In the genomic region with DNA sequence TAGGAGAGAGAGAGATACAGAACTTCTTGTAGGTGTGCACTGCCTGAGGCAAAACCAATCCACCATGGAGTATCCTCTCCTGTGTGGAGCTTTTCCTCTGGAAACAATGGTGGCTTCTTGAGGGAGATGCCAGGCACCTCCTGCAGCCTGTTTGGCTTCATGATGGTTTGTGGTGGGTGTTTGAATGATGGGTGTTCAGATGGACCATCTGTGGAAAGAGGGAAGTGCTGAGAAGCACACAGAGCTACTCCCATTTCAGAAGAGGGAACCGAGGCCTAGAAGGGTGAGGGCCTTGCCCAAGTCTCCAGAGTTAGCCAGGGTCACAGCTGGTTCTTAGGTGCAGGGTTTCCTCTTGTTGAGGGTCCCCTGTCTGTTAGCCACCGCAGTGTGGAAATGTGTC, we compare ENCODE assay signal across 20 mouse cellular contexts. TPM values are rescaled to one million over a fixed set of nuclear protein-coding genes. Genes with fewer than 3 reads are reported as not detected.
A peak's percentile ranks its signal among the peaks of the same experiment; 100 is the strongest.
DNase-seq lines count a peak whose midpoint lies in the region; ATAC-seq and TF ChIP-seq lines count a peak whose summit lies in the region.
"Had no signal": no experiment of that assay in that cellular context is flagged by ENCODE, and none has a peak within 500 bp of the region (broad histone marks: within the 10 kb centered on the region; RNA-seq: fewer than 3 reads in every experiment).

No protein-coding gene starts in this region.

- H3K27ac ChIP-seq in cerebellum, adult 2 months (ENCODE audit: insufficient read depth, low read length) = peak overlapping the region; percentile 7
- H3K27ac ChIP-seq in layer of hippocampus, adult 2 months = peak overlapping the region; percentile 43
- no peak overlapping the region for H3K27ac ChIP-seq in intestine, embryonic 15.5 days
- H3K27ac ChIP-seq: embryonic facial prominence, embryonic 12.5 days; forebrain, embryonic 15.5 days; heart, adult 2 months; heart, embryonic 15.5 days; hindbrain, embryonic 12.5 days had no signal

- H3K4me1 ChIP-seq in cerebellum, adult 2 months (ENCODE audit: control insufficient read depth, insufficient read depth, low read length) = peaks cover 34% of the 10 kb centered on the region
- H3K4me1 ChIP-seq in intestine, embryonic 15.5 days (replicated peaks) = peaks cover 7% of the 10 kb centered on the region; the same call in 1 of the 2 replicates
- H3K4me1 ChIP-seq: embryonic facial prominence, embryonic 12.5 days; forebrain, embryonic 15.5 days; hindbrain, embryonic 12.5 days had no signal

- no peaks in the 10 kb centered on the region for H3K27me3 ChIP-seq in cerebellum, adult 2 months (ENCODE audit: control insufficient read depth, insufficient read depth, low read length)
- no peaks in the 10 kb centered on the region for H3K27me3 ChIP-seq in intestine, embryonic 15.5 days (replicated peaks)
- H3K27me3 ChIP-seq: embryonic facial prominence, embryonic 12.5 days; forebrain, embryonic 15.5 days; heart, embryonic 15.5 days; hindbrain, embryonic 12.5 days; Patski had no signal

- no peak overlapping the region for H3K4me2 ChIP-seq in intestine, embryonic 15.5 days (replicated peaks)
- H3K4me2 ChIP-seq: embryonic facial prominence, embryonic 12.5 days; forebrain, embryonic 15.5 days; heart, embryonic 11.5 days; heart, embryonic 15.5 days; hindbrain, embryonic 12.5 days had no signal

- no peak for ATAC-seq in cerebellum, adult (ENCODE audit: insufficient number of reproducible peaks, low FRiP score, low TSS enrichment)
- ATAC-seq in hematopoietic stem cell, adult 5-6 weeks (replicated peaks in 1 of 2; ENCODE audit: insufficient read depth in 1 of 2, low FRiP score in 2 of 2, low TSS enrichment in 1 of 2, low read depth in 1 of 2, poor library complexity in 2 of 2, severe bottlenecking in 2 of 2) = peak; percentile 33 to 70; a peak in 2 of 4 replicates
- peak; percentile 78 for ATAC-seq in monocyte, adult 5-6 weeks (replicated peaks; ENCODE audit: insufficient number of reproducible peaks, low FRiP score, low TSS enrichment, poor library complexity, severe bottlenecking)
- no peak for ATAC-seq in intestine, embryonic 15.5 days
- ATAC-seq: activated CD4-positive, CD25-positive, alpha-beta regulatory T cell, adult 4 months; forebrain, embryonic 15.5 days; hindbrain, embryonic 16.5 days; inflammation-experienced regulatory T-cells, adult 6 months; Patski had no signal

- H3K4me3 ChIP-seq in cerebellum, adult 2 months (replicated peaks; ENCODE audit: insufficient read depth, low read depth, low read length) = no peak overlapping the region
- H3K4me3 ChIP-seq in layer of hippocampus, adult 2 months = no peak overlapping the region
- H3K4me3 ChIP-seq in intestine, embryonic 15.5 days (replicated peaks) = no peak overlapping the region
- H3K4me3 ChIP-seq: embryonic facial prominence, embryonic 12.5 days; forebrain, embryonic 15.5 days; heart, adult 2 months; heart, embryonic 15.5 days; hindbrain, embryonic 12.5 days had no signal

- no peak for DNase-seq in cerebellum, adult 2 months
- peak in 1 of 2 experiments; percentile 22 for DNase-seq in layer of hippocampus, adult 2 months (ENCODE audit: low spot score in 2 of 2)
- DNase-seq in layer of hippocampus, adult 9-10 months (ENCODE audit: low spot score) = no peak
- DNase-seq in right cerebral cortex, postnatal 4 days = no peak
- DNase-seq: cerebellum, adult 8-10 months; gastrocnemius, postnatal 36 days; heart, adult 2 months had no signal

- no peak for TF ChIP-seq POLR2A in cerebellum, adult 2 months (IDR thresholded peaks at IDR 0.05; ENCODE audit: borderline replicate concordance, insufficient read depth, low read length)

- no peak for TF ChIP-seq CTCF in cerebellum, adult 2 months (IDR thresholded peaks at IDR 0.05; ENCODE audit: borderline replicate concordance, insufficient read depth, low read depth, low read length)
- TF ChIP-seq CTCF in layer of hippocampus, adult 2 months (conservative IDR thresholded peaks at IDR 0.05) = no peak

- H3K9me3 ChIP-seq in intestine, embryonic 15.5 days = no peaks in the 10 kb centered on the region
- H3K9me3 ChIP-seq: embryonic facial prominence, embryonic 12.5 days; forebrain, embryonic 15.5 days; heart, embryonic 15.5 days; hindbrain, embryonic 12.5 days had no signal

- no peak overlapping the region for H3K9ac ChIP-seq in intestine, embryonic 15.5 days
- H3K9ac ChIP-seq: embryonic facial prominence, embryonic 12.5 days; forebrain, embryonic 15.5 days; heart, embryonic 15.5 days; hindbrain, embryonic 12.5 days had no signal

- H3K36me3 ChIP-seq in intestine, embryonic 15.5 days = no peaks in the 10 kb centered on the region
- H3K36me3 ChIP-seq: embryonic facial prominence, embryonic 12.5 days; forebrain, embryonic 15.5 days; heart, embryonic 15.5 days; hindbrain, embryonic 12.5 days had no signal

- WGBS in cerebellum, adult 2 months = 51% methylated on average over 2 of the region's 2 CpGs
- 92% methylated on average over 2 of the region's 2 CpGs for WGBS in intestine, embryonic 15.5 days

RNA-seq across cellular contexts. Expression of a gene that starts 23.0 kb away (rescaled TPM):
- polyA plus RNA-seq in cerebellum, adult 2 months (2012; rRNA removed) = 94.2 and 98.5 TPM in 2 replicates
- 100 to 1,000 TPM; 168 TPM for total RNA-seq in layer of hippocampus, adult 2 months (2021)
- total RNA-seq in hematopoietic stem cell, adult 5-6 weeks (2017) = 10.1 and 10.3 TPM in 2 replicates
- total RNA-seq in monocyte, adult 5-6 weeks (2017) = 17.2 to 32.5 TPM (median 17.4 TPM) in 3 replicates
- 12.8 and 13.3 TPM in 2 replicates for polyA plus RNA-seq in intestine, embryonic 15.5 days (2015; fragmentation: Nextera tagmentation; extraction: Ambion mirVana)

Comparison
In these comparisons a context has a peak if more than half of its experiments do, and no peak if none do; other contexts are left out.
1. ATAC-seq: peak in hematopoietic stem cell, adult 5-6 weeks (2 of 2) and monocyte, adult 5-6 weeks (single experiment); none in cerebellum, adult (single experiment) and intestine, embryonic 15.5 days (single experiment).